Mouse (Mus musculus) adrenal gland, adult 8-10 months (tissue): ENCODE measurements around the gene Unc119. TPM values are rescaled to one million over a fixed set of nuclear protein-coding genes. Genes with fewer than 3 reads are reported as not detected.

Source experiments
- DNase-seq: peaks from one replicate; pipeline ENCODE4 v3.0.0; 2022
- total RNA-seq, 4 experiments: library from RNA; stranded (reverse); gene quantifications; 2 replicates each; pipeline ENCODE4 v1.2.4; 2022

The Unc119 gene
- total RNA-seq, 4 experiments from 2014 or later, result 45.1 to 60.9 (median 53.0) TPM

DNA sequence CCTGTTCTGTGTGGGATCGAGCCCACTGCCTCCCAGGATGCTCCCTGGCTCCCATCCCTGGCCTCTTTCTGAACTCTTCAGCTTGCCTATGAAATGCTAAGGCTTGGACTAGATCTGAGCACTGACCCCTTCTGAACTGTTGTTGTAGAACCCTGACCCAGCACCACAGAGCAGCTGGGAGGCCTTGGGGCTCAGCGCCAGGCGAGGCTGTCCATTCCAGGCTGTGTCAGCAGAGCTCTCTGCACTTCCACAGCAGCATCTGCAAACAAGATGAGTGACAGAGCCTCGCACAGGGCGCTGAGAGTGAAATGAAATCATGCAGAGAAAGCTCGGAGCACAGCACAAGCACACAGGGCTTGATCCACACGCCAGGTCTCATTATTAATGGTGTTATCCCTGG is 29.3 kb downstream of the Unc119 start:
- DNase-seq, result peak; percentile 85

DNA sequence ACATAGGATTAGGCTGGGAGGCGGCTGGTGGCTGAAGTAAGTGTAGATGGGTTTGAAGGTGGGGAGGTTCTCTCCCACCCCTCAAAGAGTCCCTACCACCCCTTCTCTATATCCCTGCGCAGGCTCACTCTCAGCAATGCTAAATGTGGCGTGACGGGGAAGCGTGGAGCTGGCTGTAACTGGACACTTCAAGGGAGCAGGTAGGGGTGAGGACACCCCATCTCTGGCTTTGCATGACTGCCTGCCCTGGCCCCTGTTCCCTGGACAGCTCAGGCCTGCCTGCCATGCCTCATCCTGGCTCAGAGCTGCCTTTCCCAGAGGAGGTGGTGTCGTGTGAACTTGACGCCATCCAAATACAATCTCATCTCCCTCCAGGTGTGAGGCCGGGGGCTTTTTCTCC is 30.9 kb downstream of the Unc119 start:
- DNase-seq, result no peak

DNA sequence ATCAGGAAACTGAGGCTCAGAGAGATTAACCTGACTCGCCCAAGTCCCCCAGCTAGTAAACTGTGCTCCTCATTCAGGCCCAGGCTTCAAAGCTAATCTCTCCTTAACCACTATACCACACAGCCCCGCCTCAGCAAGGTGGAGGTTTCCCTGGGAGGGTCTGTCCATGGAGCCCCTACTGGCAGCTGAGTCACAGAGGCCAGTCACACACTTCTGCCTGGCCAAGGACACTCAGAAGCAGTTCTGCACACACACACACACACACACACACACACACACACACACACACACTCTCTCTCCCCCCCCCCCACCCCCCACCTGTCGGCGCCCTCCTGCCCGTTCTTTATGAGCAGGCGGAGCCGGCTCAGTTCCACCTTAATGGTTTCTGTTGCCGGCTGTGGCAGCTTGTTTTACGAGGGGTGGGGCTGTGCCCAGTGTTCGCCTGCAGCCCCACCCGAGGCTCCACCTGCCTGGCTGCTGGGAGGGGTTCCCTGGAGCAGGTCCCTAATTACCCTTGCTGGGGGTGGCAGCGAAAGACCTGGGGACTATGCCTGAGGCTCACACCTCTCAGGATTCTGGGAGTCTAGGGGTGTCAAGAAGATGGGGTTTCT is 34.4 kb downstream of the Unc119 start:
- DNase-seq, result no peak

DNA sequence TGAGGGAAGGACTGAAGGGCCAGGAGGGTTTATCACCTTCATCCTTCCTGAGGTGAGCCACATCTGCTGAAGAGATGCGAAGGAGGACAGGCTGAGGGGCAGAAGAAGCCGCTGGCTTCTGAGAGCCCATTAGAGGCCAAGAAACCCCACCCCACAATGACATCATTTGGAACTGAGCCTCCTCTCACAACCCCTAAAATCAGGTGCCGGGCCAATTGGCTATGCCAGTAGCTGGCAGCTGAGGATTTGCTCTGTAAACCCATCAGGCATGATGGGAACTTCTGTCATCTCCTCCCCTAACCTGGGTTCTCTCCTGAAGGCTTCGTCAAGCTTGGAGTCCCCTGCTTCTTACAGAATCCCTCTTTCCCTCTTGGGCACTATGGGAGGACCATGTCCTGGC is 37.1 kb downstream of the Unc119 start:
- no peak for DNase-seq

DNA sequence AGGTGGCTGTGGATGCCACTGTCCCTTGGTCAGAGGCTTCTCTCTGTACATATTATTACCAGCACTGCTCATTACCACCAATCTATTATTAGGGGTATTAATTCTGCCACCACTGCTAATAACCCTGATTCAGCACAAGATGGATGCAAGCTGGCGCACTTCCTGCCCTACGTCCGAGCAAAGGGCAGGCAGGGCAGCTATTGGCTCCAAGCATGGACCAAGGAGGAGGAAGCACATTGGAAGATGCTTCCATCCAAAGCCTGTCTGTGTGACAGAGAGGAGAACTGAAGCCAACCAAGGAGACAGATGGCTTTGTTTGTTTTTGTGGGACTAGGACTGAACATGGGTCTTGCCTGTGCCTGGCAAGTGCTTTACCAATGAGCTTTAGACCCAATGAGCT is 37.7 kb downstream of the Unc119 start:
- DNase-seq, result no peak

DNA sequence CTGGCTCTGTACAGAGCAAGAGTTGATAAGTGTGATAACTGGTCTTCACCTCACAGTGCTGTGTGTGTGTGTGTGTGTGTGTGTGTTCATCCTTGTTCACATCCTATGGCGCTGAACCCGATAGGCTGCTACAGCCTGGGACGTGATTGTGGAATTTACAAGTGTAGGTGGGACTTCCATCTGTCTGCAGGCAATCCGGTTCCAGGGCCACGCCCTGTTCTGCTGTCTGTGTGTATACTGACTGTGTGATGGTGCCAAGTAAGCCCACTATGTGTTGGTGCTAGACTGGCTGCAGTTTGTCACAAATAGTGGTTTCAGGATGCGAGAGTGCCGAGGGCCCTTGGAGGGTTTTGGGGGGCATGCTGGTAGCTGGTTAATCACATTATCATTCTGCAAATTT is 39.0 kb downstream of the Unc119 start:
- no peak for DNase-seq

DNA sequence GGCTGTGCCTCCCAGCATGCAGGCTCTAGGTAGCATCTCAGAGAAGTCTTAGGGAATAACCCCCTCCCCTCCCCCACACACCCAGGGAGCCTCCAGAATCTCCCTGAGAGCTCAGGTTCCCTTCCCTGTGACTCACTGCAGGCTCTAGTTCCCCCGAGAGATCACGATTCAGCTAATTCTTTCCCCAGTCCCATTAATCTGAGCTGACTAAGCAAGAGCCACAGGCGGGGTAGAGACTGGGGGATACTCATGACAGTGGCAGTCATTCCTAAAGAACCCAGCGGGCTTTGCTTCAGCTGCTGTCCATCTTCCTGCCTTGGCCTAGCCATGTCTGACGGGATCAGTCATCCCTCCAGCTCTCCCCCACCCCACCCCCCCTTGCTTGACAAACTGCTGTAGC is 39.4 kb downstream of the Unc119 start:
- DNase-seq, result no peak

DNA sequence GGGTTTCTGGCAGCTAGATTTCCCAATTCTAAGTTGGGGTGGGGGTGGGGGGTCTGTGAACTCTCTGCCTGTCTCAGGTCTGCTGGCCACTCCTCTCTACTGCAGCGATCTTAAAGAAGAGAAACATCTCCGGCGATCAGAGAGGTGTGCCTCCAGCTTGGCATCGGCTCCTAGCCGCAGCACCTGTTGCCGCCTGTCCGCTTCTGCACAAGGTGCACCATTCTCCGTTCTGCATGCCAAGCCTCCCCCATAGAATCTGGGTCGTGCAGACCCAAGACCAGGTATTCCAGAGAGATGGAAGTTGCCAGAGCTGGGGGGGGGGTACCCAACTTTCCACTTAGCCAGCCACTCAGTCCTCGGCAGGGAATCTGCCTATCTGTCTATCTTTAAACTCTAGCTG is 42.5 kb downstream of the Unc119 start:
- DNase-seq, result no peak

DNA sequence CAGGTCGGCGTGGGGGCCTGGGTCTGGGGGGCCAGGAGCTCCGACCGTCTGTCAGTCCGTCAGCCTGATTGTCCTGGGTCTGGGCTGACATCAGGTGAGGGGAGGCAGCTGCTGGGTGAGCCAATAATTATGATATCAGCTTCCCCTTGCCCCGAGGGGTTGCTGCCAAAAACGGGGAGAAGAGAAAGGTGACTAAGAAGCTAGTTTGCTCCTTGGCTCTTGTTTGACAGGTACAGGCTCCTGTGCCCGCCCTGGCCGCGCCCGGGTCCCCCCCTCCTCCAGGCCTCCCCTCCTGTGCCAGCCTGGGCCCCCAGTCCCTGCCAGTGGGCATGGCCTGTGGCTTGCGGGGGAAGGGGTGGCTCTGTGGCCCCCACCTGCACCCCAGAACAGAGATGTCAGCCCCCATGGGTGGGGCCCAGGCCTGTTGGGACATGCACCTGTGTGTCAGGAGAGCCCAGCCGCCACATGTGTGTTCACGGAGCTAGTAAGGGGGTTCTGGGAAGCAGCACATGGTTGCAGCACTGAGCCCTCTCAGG is 43.3 kb downstream of the Unc119 start, which contains the start of gene Foxn1:
Foxn1 (minus strand) TSS at position 51 of the 536 bp plus-strand sequence.
- DNase-seq, result no peak

DNA sequence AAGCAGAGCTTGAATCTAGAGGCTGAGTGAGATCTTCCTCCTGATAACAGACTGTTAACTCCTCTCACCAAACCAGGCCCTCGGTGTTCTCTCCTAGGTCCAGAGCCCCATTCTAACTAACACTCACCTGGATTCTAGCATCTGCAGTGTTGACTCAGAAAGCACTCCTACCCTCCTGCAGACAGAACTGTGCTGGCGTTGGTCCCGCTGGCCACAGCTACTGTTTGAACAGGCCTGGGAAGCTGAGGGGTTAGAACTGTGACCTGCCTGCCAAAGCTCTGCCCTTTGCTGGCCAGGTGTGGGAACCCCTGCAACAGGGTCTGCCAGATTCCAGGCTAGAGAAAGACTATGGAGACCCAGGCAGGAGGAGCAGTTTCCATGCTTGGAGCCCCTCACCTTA is 49.4 kb downstream of the Unc119 start:
- no peak for DNase-seq

DNA sequence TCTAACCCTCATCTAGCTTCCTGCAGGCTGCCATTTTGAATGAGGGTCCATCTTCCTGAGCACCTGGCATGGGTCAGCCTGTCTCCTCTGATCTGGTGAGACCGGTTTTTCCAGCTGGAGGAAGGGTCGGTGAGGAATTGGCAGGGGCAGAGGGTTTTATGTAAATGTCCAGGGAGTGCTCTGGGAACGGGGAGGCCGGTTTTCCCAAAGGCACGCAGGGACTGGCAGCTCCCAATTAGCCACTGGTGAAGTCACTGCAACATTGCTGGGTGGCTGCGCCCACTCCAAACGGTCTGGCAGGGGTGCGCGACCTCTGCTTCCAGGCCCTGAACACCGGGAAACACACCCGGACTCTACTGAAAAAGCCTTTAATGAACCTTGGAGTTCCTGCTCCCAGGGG is 53.7 kb downstream of the Unc119 start:
- no peak for DNase-seq

DNA sequence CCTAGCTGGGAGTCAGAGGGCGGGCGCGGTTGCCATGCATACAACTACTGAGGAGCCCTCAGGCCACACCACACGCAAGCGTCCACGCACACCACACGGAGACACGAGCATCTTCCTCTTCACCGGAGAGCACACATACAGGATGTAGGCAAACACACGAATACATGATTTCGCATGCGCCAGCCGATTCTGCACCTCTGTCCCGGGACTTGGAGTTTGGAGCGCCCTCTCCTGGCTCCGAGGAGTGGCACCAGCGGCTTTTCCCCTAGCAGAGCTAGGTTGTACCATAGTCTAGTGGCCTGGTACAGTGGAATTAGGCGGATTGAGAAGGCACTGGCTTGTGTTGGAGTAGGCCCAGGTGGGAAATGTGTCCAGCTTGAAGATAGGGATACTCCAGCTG is 54.1 kb downstream of the Unc119 start:
- DNase-seq, result peak; percentile 55

DNA sequence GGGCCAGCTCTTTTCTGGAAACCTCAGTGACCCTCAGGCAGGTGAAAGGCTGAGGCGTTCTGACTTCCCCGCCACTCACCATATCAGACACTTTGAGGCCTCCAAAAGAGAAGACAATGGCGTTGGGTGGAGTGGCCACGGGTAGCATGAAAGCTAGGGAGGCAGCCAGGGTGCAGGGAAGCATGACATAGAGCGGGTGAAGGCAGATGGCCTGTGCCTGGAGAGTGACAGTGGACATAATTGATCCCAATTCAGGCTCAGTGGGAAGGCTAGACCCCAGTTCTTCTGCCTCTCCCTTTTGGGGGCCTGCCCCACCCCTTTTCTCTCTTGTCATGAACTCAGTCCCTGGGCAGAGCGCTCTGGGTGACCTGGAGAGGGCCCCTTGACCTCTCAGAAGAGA is 54.9 kb downstream of the Unc119 start:
- DNase-seq, result no peak

Other genes with a start within 250 kb of the Unc119 start
- gene Fam222b, start 248.8 kb upstream of the Unc119 start, total RNA-seq, result 10 to 100 TPM; 19.6 to 29.0 (median 22.4) TPM
- 10 to 100 TPM; 18.0 to 31.3 (median 22.8) TPM for gene Traf4, start 177.9 kb upstream of the Unc119 start, total RNA-seq
- gene Nek8, start 166.8 kb upstream of the Unc119 start, total RNA-seq, result 10 to 100 TPM; 10.7 to 29.6 (median 21.6) TPM
- gene Tlcd1, start 166.8 kb upstream of the Unc119 start, total RNA-seq, result 10 to 100 TPM; 54.5 to 65.1 (median 61.2) TPM
- 1,000 to 10,000 TPM; 1,361 to 1,741 (median 1,547) TPM for gene Rpl23a, start 159.9 kb upstream of the Unc119 start, total RNA-seq
- 100 to 1,000 TPM in 2 of 4 experiments, 10 to 100 TPM in 2; 72.8 to 116 (median 98.4) TPM for gene Rab34, start 155.1 kb upstream of the Unc119 start, total RNA-seq
- gene Proca1, start 150.1 kb upstream of the Unc119 start, total RNA-seq, result 10 to 100 TPM; 10.1 to 12.9 (median 11.9) TPM
- 100 to 1,000 TPM; 118 to 156 (median 125) TPM for gene Sdf2, start 97.7 kb upstream of the Unc119 start, total RNA-seq
- 10 to 100 TPM; 71.8 to 93.4 (median 79.5) TPM for gene Supt6, start 97.5 kb upstream of the Unc119 start, total RNA-seq
- gene 2610507B11Rik, start 81.7 kb upstream of the Unc119 start, total RNA-seq, result 100 to 1,000 TPM; 178 to 198 (median 188) TPM
- 1 to 10 TPM in 3 of 4 experiments, under 1 TPM in 1; 0.26 to 1.8 (median 1.5) TPM for gene BC030499, start 52.6 kb upstream of the Unc119 start, total RNA-seq
- 1 to 10 TPM; 5.1 to 8.3 (median 6.9) TPM for gene Spag5, start 42.0 kb upstream of the Unc119 start, total RNA-seq
- gene Aldoc, start 20.5 kb upstream of the Unc119 start, total RNA-seq, result 10 to 100 TPM; 23.4 to 54.0 (median 37.5) TPM
- 10 to 100 TPM; 83.3 to 84.7 (median 83.9) TPM for gene Pigs, start 15.1 kb upstream of the Unc119 start, total RNA-seq
- under 1 TPM; 0.20 to 0.77 (median 0.31) TPM for gene Foxn1, start 43.1 kb downstream of the Unc119 start, total RNA-seq
- gene Slc13a2, start 78.7 kb downstream of the Unc119 start, total RNA-seq, result not detected
- 10 to 100 TPM; 36.9 to 54.8 (median 42.6) TPM for gene Slc46a1, start 122.2 kb downstream of the Unc119 start, total RNA-seq
- gene Sarm1, start 154.3 kb downstream of the Unc119 start, total RNA-seq, result 10 to 100 TPM in 2 of 4 experiments, 1 to 10 TPM in 2; 6.4 to 15.1 (median 9.0) TPM
- gene Vtn, start 155.6 kb downstream of the Unc119 start, total RNA-seq, result 1 to 10 TPM in 2 of 4 experiments, under 1 TPM in 2; 0.66 to 3.2 (median 1.1) TPM
- not detected for gene Sebox, start 160.0 kb downstream of the Unc119 start, total RNA-seq
- 10 to 100 TPM; 27.5 to 36.3 (median 34.5) TPM for gene Tmem199, start 168.7 kb downstream of the Unc119 start, total RNA-seq
- 100 to 1,000 TPM; 129 to 171 (median 150) TPM for gene Poldip2, start 168.7 kb downstream of the Unc119 start, total RNA-seq
- gene Tnfaip1, start 192.8 kb downstream of the Unc119 start, total RNA-seq, result 10 to 100 TPM; 39.9 to 52.6 (median 47.0) TPM
- 100 to 1,000 TPM; 103 to 135 (median 123) TPM for gene Ift20, start 192.9 kb downstream of the Unc119 start, total RNA-seq
- gene Tmem97, start 207.3 kb downstream of the Unc119 start, total RNA-seq, result 10 to 100 TPM; 46.3 to 65.0 (median 55.8) TPM